Mouse (Mus musculus) cerebellum, postnatal 14 days (tissue): ENCODE data around the gene Ubl3.
A peak's percentile ranks its signal among the peaks of the same experiment; 100 is the strongest.

Experiments
- DNase-seq, 2 experiments: peaks; one replicate each; pipeline ENCODE4 v3.0.0; 2021; ENCODE audit warnings: mixed read lengths in 2 of 2

The Ubl3 gene

DNA sequence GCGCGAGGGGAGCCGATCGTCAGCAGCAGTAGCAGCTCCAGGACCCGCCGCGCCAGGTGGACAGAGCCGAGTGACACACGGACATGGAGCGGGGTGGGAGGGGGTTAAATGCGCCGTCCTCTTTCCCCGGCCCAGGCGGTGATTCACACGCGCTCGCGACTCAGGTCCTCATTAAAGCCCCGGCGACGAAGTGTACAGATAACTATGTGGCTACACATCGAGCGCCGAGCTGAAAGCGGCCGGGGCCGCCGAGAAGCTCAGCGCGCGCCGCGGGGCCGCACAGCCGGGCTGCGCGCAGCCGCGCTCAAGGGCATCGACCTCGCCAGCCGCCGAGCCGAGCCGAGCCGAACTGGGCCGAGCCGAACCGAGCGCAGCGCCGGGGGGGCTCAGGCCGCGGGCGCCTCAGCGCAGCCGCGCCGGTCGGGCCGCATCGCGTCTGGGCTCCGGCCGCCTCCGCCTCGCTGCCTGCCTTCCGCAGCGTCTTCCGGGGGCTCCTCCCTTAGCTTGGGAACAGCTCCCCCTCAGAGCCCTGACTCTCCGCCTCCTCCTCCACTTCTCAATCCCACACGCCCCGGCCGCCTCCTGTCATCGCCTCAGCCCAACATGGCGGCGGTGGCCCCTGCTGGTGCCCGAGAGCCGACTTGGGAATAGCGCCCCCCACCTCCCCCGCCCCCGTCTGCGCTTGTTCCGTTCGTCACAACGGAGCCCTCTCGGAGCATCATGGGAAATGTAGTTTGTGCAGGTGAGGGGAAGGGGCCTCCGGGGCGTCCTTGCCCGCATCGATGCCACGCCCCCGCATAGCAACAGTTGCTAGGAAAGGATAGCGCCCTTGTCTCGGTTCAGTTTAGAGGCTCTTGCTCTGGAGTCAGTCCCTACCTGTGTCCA is at the start of gene Ubl3:
Ubl3 (minus strand) TSS at position 603 of the 885 bp plus-strand sequence.
- DNase-seq, result peak; percentile 91 to 92

DNA sequence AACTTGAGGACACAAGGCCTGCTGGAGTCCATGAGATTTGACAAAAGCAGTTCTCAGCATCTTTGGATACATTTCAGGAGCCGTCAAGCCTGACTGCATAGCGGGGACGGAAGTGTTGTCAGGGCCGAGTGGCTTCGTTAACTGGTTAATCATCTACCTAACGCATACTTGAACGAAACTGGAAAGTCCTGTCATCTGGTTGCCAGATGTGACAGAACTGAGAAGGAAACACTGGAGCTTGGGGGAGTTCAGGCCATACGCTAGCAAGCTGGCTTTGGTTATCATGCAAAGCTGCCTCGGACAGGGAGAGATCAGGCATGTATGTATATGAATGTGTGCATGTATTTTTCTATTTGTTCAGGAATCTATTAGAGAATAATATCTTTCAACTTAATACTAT is 45.8 kb upstream of the Ubl3 start:
- no peak for DNase-seq

DNA sequence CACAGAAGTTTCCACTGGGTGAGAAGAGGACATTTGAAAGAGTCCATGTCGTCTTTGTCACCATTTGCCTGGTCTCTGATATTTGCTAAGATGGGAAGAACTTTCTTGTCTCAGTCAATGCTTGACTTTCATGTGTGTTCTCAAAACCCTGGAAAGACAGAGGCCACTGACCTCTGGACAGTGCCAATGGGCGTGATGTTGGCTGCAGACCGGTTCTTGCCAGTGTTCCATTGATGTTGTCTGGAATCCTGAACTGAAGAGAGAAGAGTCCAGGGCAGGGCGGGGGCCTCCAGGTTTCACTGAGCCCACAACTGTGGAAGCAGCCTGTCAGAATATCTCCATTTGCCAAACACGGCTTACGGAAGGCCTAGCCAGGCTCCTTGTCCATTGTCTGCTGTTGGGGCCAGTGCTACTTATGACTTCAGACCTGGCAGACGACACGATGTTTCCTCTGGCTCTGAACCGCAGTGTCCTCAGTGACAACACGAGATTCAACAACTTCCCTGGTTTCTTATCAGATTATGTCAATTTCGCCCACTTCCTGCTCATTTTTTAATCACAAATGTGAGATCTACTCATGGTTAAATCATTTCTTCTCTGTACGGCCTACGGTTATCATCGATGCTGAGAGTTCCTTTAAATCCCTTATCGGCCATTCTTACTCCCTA is 43.6 kb upstream of the Ubl3 start:
- no peak for DNase-seq

DNA sequence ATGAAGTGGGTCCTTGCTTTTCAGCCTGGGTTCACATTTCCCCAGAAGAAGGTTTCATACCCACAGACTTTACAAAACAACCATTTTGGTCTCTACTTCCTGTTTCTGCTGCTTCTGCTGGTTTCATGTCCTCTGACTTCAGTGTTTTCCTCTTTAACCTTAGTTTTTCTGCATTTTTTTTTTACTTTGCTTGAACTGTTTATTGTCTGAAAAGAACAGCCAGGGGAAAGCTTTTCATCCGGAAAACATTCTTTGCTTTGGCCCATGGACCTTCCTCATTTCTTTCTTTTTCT is 42.8 kb upstream of the Ubl3 start:
- no peak for DNase-seq

DNA sequence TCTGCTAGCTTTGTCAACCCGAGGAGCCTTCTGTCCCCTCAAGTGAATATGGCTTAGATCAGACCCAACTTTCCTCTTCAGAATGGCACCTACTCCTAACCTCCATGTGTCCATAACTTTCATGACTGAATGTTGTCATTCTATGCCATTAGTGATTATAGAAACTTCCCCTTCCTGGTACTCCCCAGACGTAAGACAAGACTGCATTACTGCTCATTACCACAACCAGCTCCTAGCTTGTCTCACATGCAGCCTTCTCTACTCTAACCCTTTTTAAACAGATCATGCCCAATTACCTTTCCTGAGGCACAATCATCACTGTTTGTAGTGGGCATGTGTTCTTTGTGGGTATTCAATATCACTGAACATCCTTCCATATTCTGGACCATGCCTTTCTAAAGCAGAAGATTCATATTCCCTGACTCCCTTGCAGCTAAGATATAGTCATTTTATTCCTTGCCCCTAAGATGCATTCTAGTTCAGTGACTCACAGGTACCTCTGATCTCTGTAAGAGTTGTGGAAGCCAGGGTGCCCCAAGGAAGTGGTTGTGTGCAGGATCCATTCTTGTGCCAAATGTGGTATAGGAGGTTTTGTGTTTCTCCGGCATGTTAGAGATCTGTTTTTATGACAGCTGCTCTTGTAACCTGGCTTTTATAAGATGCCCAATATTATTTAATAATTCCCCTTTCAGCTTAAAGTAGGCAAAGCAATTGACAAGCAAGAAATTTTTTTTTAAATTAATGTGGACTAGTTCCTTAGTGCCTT is 42.3 kb upstream of the Ubl3 start:
- DNase-seq, result no peak

DNA sequence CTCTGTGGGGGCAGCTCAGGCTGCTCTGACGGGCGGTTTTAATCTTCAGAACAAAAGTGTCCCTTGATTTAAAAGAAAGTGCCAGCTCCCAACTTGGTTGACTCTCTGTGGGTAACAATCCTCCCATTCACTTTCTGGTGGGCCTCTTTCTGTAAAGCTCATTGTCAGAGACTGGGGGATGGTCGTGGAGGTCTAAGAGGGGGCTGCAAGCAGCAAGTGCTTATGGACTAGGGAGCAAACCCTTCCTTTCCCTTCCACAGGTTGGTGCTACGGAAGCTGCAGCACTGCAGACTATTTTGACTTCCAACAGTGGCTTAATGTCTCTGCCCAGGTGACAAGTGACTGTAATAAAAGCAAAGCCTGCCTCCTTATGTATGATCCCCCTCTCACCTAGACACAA is 41.0 kb upstream of the Ubl3 start:
- DNase-seq, result no peak

DNA sequence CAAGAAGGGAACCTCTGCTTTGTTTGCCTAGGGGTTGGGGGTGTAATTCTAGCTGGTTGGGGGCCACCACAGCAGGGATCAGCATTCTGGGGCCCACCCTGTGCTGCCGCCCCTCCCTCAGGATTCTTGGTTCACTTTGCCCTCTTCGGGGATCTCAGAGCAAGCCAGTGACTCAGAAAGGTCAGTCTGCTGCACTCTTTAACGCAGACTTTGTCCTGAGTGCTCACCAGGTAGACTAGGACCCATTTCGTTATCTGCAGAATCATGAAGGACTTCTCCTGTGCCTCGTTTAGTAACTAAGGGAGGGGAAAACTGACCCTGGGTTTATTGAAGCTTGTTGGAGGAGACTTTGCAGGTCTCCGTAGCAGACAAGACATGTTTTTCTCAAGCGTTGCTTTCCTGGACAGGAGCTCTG is 38.9 kb upstream of the Ubl3 start:
- no peak for DNase-seq

DNA sequence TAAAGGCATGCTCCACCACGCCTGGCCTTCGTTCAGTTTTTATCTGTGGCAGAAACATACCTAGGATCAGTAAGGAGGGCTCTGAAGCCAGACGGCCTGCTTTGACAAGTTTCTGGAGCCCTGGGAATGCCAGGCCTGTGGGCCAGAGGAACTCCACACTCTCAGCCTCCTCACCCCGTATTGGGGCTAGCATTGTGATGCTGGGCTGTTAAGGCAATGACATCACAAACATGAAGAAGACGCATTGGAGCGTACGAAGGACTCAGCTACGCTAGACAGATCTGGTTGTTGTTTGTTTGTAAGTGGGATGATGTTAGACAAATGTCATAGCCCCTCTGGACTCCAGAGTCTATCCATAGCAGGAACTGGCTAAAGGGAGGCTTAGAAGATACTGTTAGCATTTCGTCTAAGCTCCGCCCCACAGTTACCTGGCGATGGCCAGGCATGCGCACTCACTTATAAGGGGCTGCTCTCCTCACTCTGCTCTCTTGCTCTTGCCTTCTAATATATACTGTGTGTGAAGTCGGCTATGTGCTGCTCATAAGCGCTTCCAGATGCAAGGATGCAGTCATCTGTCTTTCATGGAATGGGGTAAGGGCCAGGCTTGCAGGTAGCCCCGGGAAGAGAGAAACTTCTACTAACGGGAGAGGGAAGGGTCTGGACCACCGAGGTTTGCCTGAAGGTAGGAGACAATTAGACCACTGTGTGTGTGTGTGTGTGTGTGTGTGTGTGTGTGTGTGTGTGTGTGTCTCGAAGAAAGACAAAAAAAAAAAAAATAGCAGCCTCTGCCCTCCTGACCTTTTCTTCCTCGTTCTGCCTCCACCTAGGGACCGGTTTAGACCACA is 38.2 kb upstream of the Ubl3 start:
- DNase-seq, result no peak

DNA sequence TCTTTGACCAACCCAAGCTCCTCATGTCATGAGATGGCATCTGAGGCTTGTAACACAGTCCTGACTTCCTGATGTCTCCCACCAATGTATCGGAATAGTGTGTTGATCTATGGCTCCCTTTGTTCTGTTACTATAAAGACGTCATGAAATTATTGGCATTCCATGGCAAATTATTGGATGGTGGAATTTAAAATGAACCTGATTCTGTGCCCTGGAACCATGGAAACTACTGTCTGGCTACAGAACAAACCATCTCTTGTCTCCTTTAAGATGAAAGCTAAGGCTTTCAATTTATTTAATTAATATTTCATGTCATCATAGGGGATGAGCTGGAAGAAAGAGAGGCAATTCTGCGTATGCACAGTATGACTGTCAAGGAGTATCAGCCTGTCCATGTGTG is 36.4 kb upstream of the Ubl3 start:
- DNase-seq, result no peak

DNA sequence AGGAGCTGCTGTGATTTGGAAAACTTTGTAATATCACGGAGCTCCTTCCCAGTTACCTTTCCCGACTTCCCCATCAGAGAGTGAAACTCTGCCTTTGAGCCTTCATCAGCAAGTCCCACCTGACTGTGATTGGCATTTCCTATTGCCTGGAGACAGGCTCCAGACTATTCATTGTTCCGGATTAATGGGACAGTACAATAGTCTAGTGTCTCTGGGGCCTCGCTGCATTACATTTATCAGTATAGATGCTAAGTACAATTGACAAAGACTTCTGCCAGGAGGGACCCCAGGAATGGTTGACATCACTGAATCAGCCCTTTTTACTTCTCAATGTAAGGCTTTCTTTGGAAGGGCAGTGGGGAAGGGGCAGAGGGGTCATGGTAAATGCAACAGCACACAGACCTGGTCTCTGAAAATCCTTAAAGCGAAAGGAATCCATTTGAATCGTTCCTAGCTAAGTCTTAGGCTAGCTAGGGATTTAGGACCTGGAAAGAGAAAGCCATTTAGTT is 35.6 kb upstream of the Ubl3 start:
- DNase-seq, result no peak

DNA sequence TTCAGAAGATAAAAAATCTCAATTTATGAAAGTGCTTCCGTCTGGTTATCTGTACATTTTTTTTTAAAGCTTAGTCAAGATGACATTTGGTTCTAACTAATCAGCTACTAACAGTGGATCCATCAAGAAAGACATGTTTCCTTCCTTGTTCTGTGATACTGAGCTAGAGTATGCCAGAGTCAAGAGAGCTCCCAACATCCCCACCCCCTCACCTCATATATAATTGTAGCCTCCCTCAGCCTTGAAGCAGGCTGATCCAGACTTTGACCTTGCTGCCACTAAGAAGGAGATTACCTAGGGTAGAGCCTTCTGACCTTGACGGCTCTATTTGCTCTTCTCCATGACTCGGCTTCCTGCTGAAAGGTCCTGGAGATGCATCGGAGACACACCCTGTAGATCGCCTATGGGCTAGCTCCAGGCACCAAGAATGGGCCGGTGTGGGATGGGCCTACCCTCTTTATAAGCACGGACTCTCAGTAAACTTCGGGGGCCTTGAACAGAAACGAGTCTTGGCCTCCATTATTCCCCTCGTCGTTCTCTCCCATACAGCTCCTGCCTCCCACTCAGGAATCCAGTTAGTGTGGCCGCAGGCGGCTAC is 27.9 kb upstream of the Ubl3 start:
- no peak for DNase-seq

DNA sequence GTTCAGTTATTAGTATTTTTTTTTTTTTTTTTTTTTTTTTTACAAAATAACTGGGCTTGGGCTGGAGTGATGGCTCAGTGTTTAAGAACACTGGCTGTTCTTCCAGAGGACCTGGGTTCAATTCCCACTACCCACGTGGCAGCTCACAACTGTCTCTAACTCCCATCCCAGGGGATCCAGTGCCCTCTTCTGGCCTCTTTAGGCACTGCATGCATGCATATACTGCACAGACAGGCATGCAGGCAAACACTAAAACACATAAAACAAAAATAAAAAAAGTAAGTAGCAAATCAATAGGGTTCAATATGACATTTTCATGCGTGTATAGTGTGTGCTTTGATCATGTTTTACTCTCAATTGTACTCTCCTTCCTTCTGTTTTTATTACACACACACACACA is 26.6 kb upstream of the Ubl3 start:
- peak in 1 of 2 experiments; percentile 21 for DNase-seq

DNA sequence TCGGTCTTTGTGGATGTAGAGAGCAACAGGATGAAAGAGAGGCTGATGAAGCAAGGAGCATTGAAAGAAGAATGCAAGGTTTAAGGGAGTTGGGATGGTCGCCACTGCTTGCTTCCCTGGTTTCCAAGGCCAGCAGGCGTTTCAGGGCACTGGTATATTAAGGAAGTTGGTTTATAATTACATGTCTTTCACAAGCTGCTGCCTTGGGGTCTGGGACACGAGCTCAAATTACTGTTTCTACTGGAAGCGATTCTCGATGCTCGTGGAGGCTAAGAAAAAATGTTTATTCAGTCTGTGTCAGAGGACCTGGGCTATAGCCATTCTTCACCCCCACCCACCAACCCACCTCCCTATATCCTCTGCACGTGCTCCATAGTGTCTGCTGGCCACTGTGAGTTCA is 25.8 kb upstream of the Ubl3 start:
- DNase-seq, result no peak

DNA sequence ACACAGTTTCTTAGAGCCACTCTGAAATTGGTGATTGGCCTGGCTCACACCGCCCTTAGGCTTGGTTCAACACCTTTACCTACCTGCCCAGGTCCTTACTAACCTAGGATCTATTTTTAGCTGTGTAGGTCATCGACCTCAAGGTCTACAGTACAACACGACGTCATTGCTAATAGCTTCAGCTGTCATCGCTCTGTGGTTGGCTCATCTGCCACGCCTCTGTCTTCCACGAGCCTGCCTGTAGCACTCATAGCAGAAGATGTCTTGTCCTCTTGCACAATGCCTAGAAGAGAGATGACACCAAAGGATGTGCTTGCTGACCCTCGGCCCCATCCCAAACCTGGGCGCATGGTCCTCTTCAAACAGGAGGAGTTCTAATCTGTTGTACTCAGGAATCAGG is 24.7 kb upstream of the Ubl3 start:
- no peak for DNase-seq

DNA sequence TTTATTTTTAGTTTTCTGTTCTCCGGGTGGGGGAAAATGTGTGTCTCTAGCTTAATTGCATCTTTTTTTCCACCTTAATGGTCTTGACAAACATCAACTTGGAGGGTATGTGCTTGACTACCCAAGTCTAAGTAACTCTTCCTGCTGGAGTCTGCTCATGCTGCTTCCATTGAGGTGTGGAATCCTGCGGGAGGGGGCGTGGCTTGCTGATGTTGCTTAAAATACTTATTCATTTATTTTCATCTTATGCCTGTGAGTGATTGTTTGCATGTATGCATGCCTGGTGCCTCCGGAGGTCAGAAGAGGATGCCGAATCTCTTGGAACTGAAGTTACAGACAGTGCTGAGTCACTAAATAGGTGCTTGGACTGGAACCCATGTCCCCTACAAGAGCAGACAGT is 22.6 kb upstream of the Ubl3 start:
- DNase-seq, result no peak

DNA sequence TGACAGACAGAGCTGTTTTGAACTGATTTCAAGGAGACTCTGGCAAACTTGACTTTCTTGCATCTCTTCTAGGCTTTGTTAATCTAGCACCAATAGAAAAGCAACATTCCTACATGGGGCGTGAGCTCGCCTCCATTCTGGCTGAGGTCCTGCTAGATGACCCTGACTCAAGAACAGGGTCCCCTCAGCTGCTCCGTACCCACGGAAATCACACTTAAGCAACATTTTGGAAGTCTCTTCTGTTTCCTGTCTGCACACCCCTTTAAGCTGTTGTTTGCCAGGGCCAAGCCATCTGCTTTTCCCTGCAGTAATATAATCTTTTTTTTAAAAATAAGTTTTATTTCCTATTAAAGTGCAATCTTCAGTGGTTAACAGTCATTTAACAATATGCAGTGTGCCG is 20.1 kb upstream of the Ubl3 start:
- DNase-seq, result no peak

DNA sequence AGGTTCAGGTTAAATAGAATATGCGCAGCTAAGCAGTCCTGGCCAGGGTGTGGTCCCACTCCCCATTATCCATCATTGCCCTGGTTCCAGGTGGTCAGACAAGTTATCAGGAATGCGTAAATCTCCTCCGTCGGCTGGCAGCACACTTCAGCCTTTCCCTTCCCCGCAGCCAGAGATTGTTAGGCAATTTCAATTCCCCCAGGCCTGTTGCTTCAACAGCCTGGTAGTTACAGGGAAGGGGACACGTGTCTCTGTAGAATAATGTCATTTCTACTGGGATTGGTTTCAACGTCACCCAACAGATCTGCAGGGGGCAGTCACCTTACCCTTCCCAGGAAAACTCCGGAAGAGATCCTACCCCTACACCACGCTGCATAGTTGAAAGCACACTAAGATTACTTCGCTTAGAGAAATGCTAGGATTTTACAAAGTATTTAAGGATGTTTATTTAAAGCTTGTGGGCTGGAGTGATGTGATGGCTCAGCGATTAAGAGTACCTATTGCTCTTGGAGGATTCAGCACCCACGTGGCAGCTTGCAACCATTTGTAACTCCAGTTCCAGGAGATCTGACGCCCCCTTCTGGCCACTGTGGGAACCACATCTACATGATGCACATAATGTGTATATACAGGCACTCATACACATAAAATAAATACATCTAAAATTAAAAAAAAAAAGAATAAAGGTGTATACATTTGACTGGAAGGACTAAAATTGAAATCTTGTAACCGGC is 18.1 kb upstream of the Ubl3 start:
- no peak for DNase-seq

DNA sequence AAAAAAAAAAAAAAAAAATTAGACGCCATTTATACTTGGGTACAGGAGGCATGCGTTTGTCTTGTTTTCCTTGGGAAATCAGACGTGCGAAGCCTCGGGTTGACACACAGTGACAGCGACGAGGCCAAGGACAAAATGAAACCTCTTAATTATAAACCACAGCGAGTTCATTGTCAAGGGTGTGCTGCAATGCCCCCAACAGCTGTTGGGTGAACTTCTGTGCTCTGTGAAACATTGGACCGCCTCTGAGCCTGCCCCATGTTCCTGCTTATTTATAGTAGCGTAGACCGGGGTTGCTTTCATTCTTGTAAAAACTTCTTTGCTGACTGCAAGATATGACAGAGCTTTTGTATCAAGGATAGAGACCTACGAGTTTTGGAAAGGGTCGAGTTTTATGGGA is 16.9 kb upstream of the Ubl3 start:
- DNase-seq, result no peak

DNA sequence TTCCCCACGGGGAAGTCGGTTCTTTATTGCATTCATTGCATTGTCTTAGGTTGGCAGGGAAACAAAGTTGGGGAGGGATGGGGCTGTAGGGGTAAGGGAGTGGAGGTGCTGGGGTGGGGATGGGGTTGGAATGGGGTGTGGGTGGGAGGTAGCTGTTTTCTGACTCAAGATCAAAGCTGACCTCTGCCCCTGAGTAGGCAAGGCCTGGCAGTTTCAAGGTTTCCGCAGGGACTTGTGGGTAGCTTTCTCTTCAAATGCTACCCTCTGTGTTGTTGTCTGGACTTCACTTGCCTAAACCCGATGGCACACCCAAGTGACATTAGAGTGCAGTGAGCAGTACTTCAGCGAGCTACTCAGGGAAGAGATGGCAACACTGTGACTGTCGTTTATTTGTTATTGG is 13.0 kb upstream of the Ubl3 start:
- DNase-seq, result no peak

DNA sequence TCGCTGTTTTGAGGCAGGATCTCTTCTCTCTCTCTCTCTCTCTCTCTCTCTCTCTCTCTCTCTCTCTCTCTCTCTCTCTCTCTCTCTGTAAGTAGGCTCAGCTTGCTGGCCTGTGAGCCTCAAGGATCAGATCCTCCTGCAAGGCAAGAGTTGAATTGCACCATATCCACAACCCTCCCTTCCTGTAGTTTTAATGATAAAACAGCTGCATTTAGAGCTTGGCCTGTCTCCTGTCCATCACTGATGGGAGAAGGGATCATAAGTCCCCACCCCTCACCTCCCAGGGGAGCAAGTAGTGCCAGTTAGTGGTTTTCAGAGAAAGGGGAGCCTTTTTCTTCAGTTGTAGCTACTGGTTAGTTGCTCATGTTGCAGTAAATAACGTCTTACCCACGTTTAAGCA is 11.5 kb upstream of the Ubl3 start:
- no peak for DNase-seq

DNA sequence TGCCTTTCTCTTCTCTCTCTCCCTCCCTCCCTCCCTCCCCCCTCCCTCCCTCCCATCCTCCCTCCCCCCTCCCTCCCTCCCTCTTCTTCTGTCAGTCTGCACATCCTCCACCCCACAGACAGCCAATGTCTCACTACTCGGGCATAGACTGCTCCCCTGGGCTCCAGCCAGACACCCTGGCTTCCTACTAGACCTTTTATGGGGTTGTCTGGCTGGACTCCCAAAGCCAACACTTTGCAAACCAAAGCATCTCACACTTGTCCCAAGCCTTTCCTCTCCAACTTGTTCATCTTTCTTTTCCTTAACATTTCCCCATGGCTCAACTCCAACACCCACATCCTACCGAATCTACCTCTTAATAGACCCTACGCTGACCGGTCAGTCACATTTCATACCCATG is 10.7 kb upstream of the Ubl3 start:
- no peak for DNase-seq

DNA sequence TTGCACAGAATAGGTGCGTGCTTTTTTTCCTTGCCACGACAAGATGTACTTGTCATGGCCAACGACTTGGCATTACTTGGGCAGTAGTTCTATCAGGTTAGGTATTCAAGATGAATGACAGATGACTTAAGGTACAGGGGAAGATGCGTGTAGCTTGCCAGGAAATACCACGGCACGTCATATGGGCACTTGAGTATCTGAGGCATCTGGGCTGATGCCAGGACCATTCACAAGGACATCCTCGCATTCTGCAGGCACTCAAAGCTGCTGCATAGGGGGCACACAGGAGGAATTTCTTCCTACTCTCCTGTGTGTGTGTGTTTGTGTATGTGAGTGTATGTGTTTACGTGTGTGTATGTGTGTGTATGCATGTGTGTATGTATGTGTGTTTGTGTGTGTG is 9.6 kb upstream of the Ubl3 start:
- DNase-seq, result no peak
